Comparison of ENCODE assay signal across 8 mouse cellular contexts in the genomic region with DNA sequence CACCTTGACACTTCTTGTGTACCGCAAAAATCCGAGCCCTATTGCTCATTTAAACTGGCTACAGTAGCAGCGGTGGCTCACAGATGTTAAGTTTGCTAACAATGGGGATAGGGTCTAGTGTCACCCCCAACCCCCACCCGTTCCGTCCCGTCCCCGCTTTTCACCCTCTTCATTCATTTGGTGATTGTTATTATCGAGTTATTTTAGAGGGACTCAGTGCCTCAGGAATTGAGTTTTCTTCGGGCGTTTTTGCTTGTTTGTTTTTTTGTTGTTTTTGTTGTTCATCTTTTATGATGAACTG. TPM values are rescaled to one million over a fixed set of nuclear protein-coding genes. Genes with fewer than 3 reads are reported as not detected.
DNase-seq lines count a peak whose midpoint lies in the region; ATAC-seq lines count a peak whose summit lies in the region.

No protein-coding gene starts in this region.

- no peaks in the 10 kb centered on the region for H3K9me3 ChIP-seq in liver, embryonic 12.5 days (replicated peaks)

- H3K9ac ChIP-seq in liver, embryonic 12.5 days, result peak overlapping the region; percentile 88

- peak overlapping the region; percentile 73 for H3K4me3 ChIP-seq in liver, embryonic 12.5 days

- H3K4me2 ChIP-seq in liver, embryonic 12.5 days, result peak overlapping the region; percentile 86

- H3K27me3 ChIP-seq in liver, embryonic 12.5 days (replicated peaks), result 0 out of 2 replicates have a peak, but pooled peaks cover 3% of the 10 kb centered on the region

- peak; percentile 9; the same call in 1 of the 2 replicates for ATAC-seq in liver, embryonic 12.5 days

- H3K4me1 ChIP-seq in liver, embryonic 12.5 days, result peaks cover 26% of the 10 kb centered on the region

- DNase-seq in heart, adult 8-10 months (ENCODE audit: low spot score), result peak; percentile 12
- DNase-seq in heart, postnatal 25 days (ENCODE audit: low spot score), result no peak
- peak; percentile 32 for DNase-seq in thymus, postnatal 14 days
- no peak for DNase-seq in thymus, adult 18-20 months
- DNase-seq in testis, postnatal 14 days (ENCODE audit: low spot score), result peak; percentile 33
- no peak for DNase-seq in B cell, adult 2 months
- no peak for DNase-seq in frontal cortex, adult 2 months (ENCODE audit: extremely low spot score in 1 of 2, low spot score in 1 of 2)

- 1% methylated on average over 10 of the region's 10 CpGs for whole genome bisulfite sequencing in liver, embryonic 12.5 days (ENCODE audit: insufficient replicate concordance)

- H3K36me3 ChIP-seq in liver, embryonic 12.5 days, result peaks cover 26% of the 10 kb centered on the region

- intact Hi-C loops in heart, postnatal 25 days (cut with DNase I), result loop anchor here (2.0 kb wide), 1 partner anchor 28 kb away; a partner anchor contains a TSS

- peak overlapping the region; percentile 90 for H3K27ac ChIP-seq in liver, embryonic 12.5 days

RNA-seq across cellular contexts. Expression of a gene that starts 0.8 kb away (rescaled TPM):
- total RNA-seq in heart, adult 8-10 months (2022), result 1 to 10 TPM; 1.9 to 2.6 (median 2.3) TPM
- total RNA-seq in heart, postnatal 25 days (2021), result 1 to 10 TPM; 2.8 to 3.4 TPM
- 22.6 and 23.1 TPM in 2 replicates for polyA plus RNA-seq in liver, embryonic 12.5 days (2016; fragmentation: Nextera tagmentation; extraction: Ambion mirVana)
- 8.1 and 8.6 TPM in 2 replicates for polyA plus RNA-seq in frontal cortex, adult 2 months (2012; rRNA removed)

RNA-seq across cellular contexts. Expression of a gene that starts 28.7 kb away (rescaled TPM):
- total RNA-seq in heart, adult 8-10 months (2022), result 10 to 100 TPM; 22.2 to 25.6 (median 22.6) TPM
- 10 to 100 TPM; 25.1 to 26.8 TPM for total RNA-seq in heart, postnatal 25 days (2021)
- 46.4 and 49.1 TPM in 2 replicates for polyA plus RNA-seq in liver, embryonic 12.5 days (2016; fragmentation: Nextera tagmentation; extraction: Ambion mirVana)
- polyA plus RNA-seq in frontal cortex, adult 2 months (2012; rRNA removed), result 24.1 and 29.8 TPM in 2 replicates

Comparison
In these comparisons a context has a peak if more than half of its experiments do, and no peak if none do; other contexts are left out.
1. DNase-seq: peak in heart, adult 8-10 months (single experiment), thymus, postnatal 14 days (single experiment) and testis, postnatal 14 days (single experiment); none in heart, postnatal 25 days (single experiment), thymus, adult 18-20 months (0 of 2), B cell, adult 2 months (0 of 2) and frontal cortex, adult 2 months (0 of 2).